Mouse (Mus musculus) cerebral cortex, adult 2 months (tissue): ENCODE measurements around the gene Pde4d.

ENCODE experiments used
- WGBS: fragments of 180-500 bp; shearing (Covaris S2); methylation state at CpG from one replicate; pipeline ENCODE4 v1.1.7; 2018; 5-methylcytosine and 5-hydroxymethylcytosine counted together

Gene Pde4d

GRCm38 (mm10) chr13:109641562-109641961 lies 1191.8 kb downstream of the Pde4d start:
- 73% methylated on average over 6 of the region's 6 CpGs for WGBS

GRCm38 (mm10) chr13:109643419-109643818 lies 1193.7 kb downstream of the Pde4d start:
- WGBS: 68% methylated on average over 3 of the region's 3 CpGs

GRCm38 (mm10) chr13:109644086-109644485 lies 1194.3 kb downstream of the Pde4d start:
- 90% methylated on average over 2 of the region's 2 CpGs for WGBS

GRCm38 (mm10) chr13:109645284-109645909 lies 1195.6 kb downstream of the Pde4d start:
- WGBS: 82% methylated on average over 10 of the region's 10 CpGs

- 86% methylated on average over 6 of the region's 6 CpGs for WGBS
Measured at GRCm38 (mm10) chr13:109645910-109646284, 1196.1 kb downstream of the Pde4d start.

- 67% methylated on average over 11 of the region's 11 CpGs for WGBS
Measured at GRCm38 (mm10) chr13:109646597-109647232, 1197.0 kb downstream of the Pde4d start.

GRCm38 (mm10) chr13:109647479-109648199 lies 1197.9 kb downstream of the Pde4d start:
- WGBS: 66% methylated on average over 7 of the region's 7 CpGs

- 92% methylated on average over 3 of the region's 3 CpGs for WGBS
Measured at GRCm38 (mm10) chr13:109648311-109648710, 1198.6 kb downstream of the Pde4d start.

- 69% methylated on average over 10 of the region's 10 CpGs for WGBS
Measured at GRCm38 (mm10) chr13:109651790-109652605, 1202.2 kb downstream of the Pde4d start.

- 69% methylated on average over 7 of the region's 7 CpGs for WGBS
Measured at GRCm38 (mm10) chr13:109652631-109653030, 1202.9 kb downstream of the Pde4d start.

GRCm38 (mm10) chr13:109655390-109655789 lies 1205.6 kb downstream of the Pde4d start:
- WGBS: 70% methylated on average over 3 of the region's 3 CpGs

- 94% methylated on average over 6 of the region's 6 CpGs for WGBS
Measured at GRCm38 (mm10) chr13:109659103-109659502, 1209.4 kb downstream of the Pde4d start.

GRCm38 (mm10) chr13:109661345-109661744 lies 1211.6 kb downstream of the Pde4d start:
- 61% methylated on average over 3 of the region's 3 CpGs for WGBS

- 85% methylated on average over 5 of the region's 5 CpGs for WGBS
Measured at GRCm38 (mm10) chr13:109662099-109662498, 1212.4 kb downstream of the Pde4d start.

- WGBS: 73% methylated on average over 3 of the region's 3 CpGs
Measured at GRCm38 (mm10) chr13:109662731-109663130, 1213.0 kb downstream of the Pde4d start.

- WGBS: 73% methylated on average over 10 of the region's 10 CpGs
Measured at GRCm38 (mm10) chr13:109664956-109665802, 1215.4 kb downstream of the Pde4d start.

- 89% methylated on average over 10 of the region's 10 CpGs for WGBS
Measured at GRCm38 (mm10) chr13:109665803-109666403, 1216.2 kb downstream of the Pde4d start.

GRCm38 (mm10) chr13:109669965-109670364 lies 1220.2 kb downstream of the Pde4d start:
- WGBS: 92% methylated on average over 4 of the region's 4 CpGs

- 38% methylated on average over 8 of the region's 8 CpGs for WGBS
Measured at GRCm38 (mm10) chr13:109671589-109672347, 1222.0 kb downstream of the Pde4d start.

GRCm38 (mm10) chr13:109677047-109677446 lies 1227.3 kb downstream of the Pde4d start:
- 64% methylated on average over 4 of the region's 4 CpGs for WGBS
